Mouse (Mus musculus): ENCODE measurements at regions not wholly inside any gene's neighbourhood (a gene's known extent, or its start where the extent isn't known, plus 50 kb on each side); places are given as distances from the start of the nearest gene placed in this dataset.

DNA sequence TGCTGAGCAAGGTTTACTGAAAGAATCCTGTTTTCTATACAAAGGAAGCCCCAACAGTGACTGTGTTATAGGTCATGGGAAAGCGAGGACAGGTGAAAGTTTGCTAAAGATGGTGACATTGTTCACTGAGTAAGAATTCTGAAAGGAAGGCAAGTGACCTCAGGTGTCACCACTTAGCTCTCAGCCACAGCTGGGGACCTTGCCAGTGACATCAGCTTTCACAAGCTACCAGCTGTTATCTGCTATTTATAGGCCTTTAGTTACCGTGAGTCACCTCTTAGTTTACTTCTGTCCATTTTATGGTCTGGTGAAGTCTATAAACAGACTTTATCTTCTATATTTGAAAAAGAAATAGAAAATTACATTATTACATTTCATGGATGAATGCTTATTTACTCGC is 65.4 kb upstream of the Mtpn start:
- no peak for DNase-seq (ENCODE audit: extremely low spot score)

DNA sequence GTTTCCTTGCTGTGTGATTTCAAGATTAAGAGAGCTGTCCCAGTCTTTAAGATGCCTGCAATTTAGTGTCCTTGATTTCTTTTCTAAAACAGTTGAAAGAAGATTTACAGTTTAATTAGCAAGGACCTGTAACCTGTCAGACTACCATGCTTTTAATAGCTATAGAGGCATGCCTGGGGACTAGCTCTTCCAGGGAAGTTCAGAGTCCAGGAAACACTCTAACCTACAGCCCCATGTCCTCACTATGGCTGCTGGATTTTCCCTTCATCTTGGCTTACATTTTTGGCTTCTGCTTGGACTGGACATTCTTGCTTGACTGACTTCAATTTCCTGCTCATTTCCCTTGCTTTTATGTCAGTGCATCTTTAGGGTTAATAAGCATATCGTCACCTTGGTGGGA is 61.7 kb upstream of the Mtpn start:
- DNase-seq (ENCODE audit: extremely low spot score): no peak

DNA sequence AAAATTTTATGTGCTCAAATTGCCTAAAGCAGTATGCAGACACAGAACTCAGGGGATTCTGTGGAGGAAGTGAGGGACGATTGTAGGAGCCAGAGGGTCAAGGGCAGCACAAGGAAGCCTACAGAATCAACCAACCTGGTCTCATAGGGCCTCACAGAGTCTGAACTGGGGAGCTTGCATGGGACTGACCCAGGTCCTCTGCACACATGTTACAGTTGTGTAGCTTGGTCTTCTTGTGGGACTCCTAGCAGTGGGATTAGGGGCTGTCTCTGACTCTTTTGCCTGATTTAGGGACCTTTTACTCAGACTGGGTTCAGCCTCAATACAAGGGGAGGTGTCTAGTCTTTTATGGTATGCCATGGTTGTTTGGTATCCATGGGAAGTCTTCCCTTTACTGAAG is 60.2 kb upstream of the Mtpn start:
- no peak for DNase-seq (ENCODE audit: extremely low spot score)

DNA sequence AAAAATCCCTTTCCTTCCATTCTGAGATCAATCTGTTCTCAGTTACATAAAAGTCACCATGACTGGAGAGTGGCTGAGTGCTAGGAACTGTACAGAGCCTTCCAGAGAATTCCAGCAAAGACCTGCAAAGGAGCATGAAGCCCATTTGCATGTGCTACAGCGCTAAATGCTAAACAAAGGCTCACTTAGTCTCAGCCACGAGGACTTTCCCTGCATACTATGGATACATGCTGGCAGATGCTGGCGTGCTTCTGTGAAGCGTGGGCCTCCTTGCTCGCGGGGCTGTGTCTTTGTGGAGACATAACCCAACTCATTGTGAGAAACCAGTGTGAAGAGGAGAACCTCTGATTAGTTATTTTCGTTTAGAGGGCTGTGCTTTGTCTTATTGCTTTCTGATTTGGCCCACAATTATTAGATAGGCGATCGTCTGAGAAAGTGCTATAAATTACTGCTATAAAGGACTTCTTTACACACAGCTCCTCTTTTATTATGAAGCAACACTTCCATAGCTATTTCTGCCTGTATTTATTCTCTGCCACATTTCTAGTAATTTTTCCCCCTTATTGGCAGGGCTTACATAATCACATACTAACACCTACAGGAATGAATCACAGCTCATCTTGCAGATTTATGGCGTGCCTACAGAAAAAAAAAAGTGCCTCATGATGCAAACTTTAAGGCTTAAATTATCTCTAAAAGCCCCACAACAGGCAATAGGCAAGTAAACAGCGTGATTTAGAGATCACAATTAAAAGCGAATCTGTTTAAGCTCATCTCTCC is 58.9 kb upstream of the Mtpn start:
- DNase-seq (ENCODE audit: extremely low spot score): no peak

DNA sequence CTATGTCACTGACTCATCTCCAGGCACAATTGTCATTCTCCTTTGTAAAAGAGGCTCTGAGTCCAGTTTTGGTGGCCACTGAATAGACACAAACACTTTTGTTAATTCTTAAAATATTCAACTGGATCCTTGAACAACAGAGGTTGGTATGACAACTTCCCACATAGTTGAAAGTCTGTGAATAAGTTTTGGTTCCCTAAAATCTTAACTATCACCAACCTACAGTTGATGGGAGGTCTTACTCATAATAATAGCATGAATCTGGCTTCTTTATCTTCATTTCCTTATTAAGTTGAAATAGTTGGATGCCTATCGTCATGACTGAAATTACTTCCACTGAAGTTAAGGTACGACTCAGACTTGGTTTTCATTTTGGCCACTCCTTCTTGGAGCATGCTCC is 55.3 kb upstream of the Mtpn start:
- no peak for DNase-seq (ENCODE audit: extremely low spot score)

DNA sequence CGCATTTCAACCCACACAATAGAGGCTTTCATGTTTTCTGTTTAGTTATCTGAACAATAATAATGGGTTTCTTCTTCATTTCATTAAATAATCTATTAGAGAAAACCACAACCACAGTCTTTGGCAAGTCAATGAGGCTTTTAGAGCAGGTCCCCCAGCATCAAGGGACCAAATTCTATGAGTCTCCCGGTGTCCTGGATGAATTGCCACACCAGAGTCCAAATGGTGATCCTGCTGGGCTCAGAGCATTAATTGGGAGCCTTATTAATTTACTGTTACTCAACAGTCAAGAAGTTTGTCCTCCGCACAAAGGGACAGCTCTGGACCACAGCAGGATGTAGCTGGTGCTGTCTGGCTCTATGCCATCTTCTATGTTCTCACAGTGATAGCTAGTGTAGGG is 52.5 kb upstream of the Mtpn start:
- DNase-seq (ENCODE audit: extremely low spot score): no peak
